Comparison of ENCODE assay signal across 18 mouse cellular contexts in genomic region chr14:36748130-36748883, GRCm38 (mm10).
A peak's percentile ranks its signal among the peaks of the same experiment; 100 is the strongest.
DNase-seq lines count a peak whose midpoint lies in the region; ATAC-seq and TF ChIP-seq lines count a peak whose summit lies in the region.
"Had no signal": no experiment of that assay in that cellular context is flagged by ENCODE, and none has a peak within 500 bp of the region (broad histone marks: within the 10 kb centered on the region; RNA-seq: fewer than 3 reads in every experiment).

No protein-coding gene starts in this region.

- H3K4me3 ChIP-seq in forebrain, embryonic 13.5 days, result no peak overlapping the region
- no peak overlapping the region for H3K4me3 ChIP-seq in forebrain, embryonic 10.5 days
- no peak overlapping the region for H3K4me3 ChIP-seq in lung, postnatal 0 days (ENCODE audit: low read depth, low read length)
- H3K4me3 ChIP-seq: embryonic facial prominence, embryonic 15.5 days; limb, embryonic 15.5 days; myocyte had no signal

- H3K4me2 ChIP-seq in forebrain, embryonic 13.5 days, result no peak overlapping the region
- no peak overlapping the region for H3K4me2 ChIP-seq in lung, postnatal 0 days (replicated peaks; ENCODE audit: low read depth, low read length)
- H3K4me2 ChIP-seq: embryonic facial prominence, embryonic 15.5 days; limb, embryonic 15.5 days; midbrain, embryonic 11.5 days had no signal

- 80% methylated on average over 6 of the region's 6 CpGs for WGBS in forebrain, embryonic 13.5 days
- 93% methylated on average over 6 of the region's 6 CpGs for WGBS in forebrain, embryonic 10.5 days
- WGBS in lung, postnatal 0 days, result 69% methylated on average over 6 of the region's 6 CpGs

- no peaks in the 10 kb centered on the region for H3K36me3 ChIP-seq in forebrain, embryonic 13.5 days (ENCODE audit: poor library complexity, severe bottlenecking)
- H3K36me3 ChIP-seq in forebrain, embryonic 10.5 days (replicated peaks), result no peaks in the 10 kb centered on the region
- no peaks in the 10 kb centered on the region for H3K36me3 ChIP-seq in lung, postnatal 0 days (ENCODE audit: insufficient read depth, low read length)
- H3K36me3 ChIP-seq: embryonic facial prominence, embryonic 15.5 days; limb, embryonic 15.5 days had no signal

- H3K27ac ChIP-seq in forebrain, embryonic 13.5 days, result no peak overlapping the region
- no peak overlapping the region for H3K27ac ChIP-seq in forebrain, embryonic 10.5 days
- no peak overlapping the region for H3K27ac ChIP-seq in lung, postnatal 0 days (ENCODE audit: low read length)
- H3K27ac ChIP-seq: embryonic facial prominence, embryonic 15.5 days; limb, embryonic 15.5 days had no signal

- peak; percentile 83 for ATAC-seq in forebrain, embryonic 13.5 days
- ATAC-seq in lung, postnatal 0 days, result no peak
- ATAC-seq: intestine, embryonic 16.5 days had no signal

- no peaks in the 10 kb centered on the region for H3K4me1 ChIP-seq in forebrain, embryonic 13.5 days
- no peaks in the 10 kb centered on the region for H3K4me1 ChIP-seq in forebrain, embryonic 10.5 days
- H3K4me1 ChIP-seq in lung, postnatal 0 days (ENCODE audit: insufficient read depth, low read depth, low read length), result no peaks in the 10 kb centered on the region
- H3K4me1 ChIP-seq: embryonic facial prominence, embryonic 15.5 days; limb, embryonic 15.5 days had no signal

- no peak for TF ChIP-seq EP300 in lung, postnatal 0 days (IDR thresholded peaks at IDR 0.05)

- no peaks in the 10 kb centered on the region for H3K27me3 ChIP-seq in forebrain, embryonic 13.5 days
- no peaks in the 10 kb centered on the region for H3K27me3 ChIP-seq in forebrain, embryonic 10.5 days (ENCODE audit: poor library complexity, severe bottlenecking)
- H3K27me3 ChIP-seq in lung, postnatal 0 days (replicated peaks; ENCODE audit: insufficient read depth, low read length), result no peaks in the 10 kb centered on the region
- H3K27me3 ChIP-seq: embryonic facial prominence, embryonic 15.5 days; limb, embryonic 15.5 days had no signal

- 0 out of 2 replicates have a peak, but pooled peaks cover 5% of the 10 kb centered on the region for H3K9me3 ChIP-seq in forebrain, embryonic 13.5 days (replicated peaks)
- H3K9me3 ChIP-seq in forebrain, embryonic 10.5 days, result no peaks in the 10 kb centered on the region
- H3K9me3 ChIP-seq in lung, postnatal 0 days (ENCODE audit: low read length), result no peaks in the 10 kb centered on the region
- H3K9me3 ChIP-seq: embryonic facial prominence, embryonic 15.5 days; limb, embryonic 15.5 days had no signal

- DNase-seq in forebrain, embryonic 10.5 days (ENCODE audit: extremely low spot score, low spot score), result no peak
- DNase-seq in frontal cortex, postnatal 36 days (ENCODE audit: low spot score in 2 of 2), result peak; percentile 28 to 31
- DNase-seq in left cerebral cortex, adult 9 months (ENCODE audit: low spot score in 2 of 2), result peak; percentile 7 to 25
- peak; percentile 10 to 14 for DNase-seq in right cerebral cortex, postnatal 36 days (ENCODE audit: low spot score in 2 of 2)
- no peak for DNase-seq in liver
- no peak for DNase-seq in lung, postnatal 0 days (ENCODE audit: low spot score)
- no peak for DNase-seq in gastrocnemius, adult 18-20 months (ENCODE audit: low spot score)
- DNase-seq: adrenal gland, postnatal 25 days; B cell, adult 2 months; gastrocnemius, postnatal 10 days; heart, postnatal 4 days; kidney, postnatal 36 days had no signal

- H3K9ac ChIP-seq in forebrain, embryonic 13.5 days, result no peak overlapping the region
- no peak overlapping the region for H3K9ac ChIP-seq in lung, postnatal 0 days (replicated peaks; ENCODE audit: low read depth)
- H3K9ac ChIP-seq: embryonic facial prominence, embryonic 15.5 days; limb, embryonic 15.5 days had no signal

- no peak for TF ChIP-seq CTCF in lung, postnatal 0 days (IDR thresholded peaks at IDR 0.05)

Comparison
In these comparisons a context has a peak if more than half of its experiments do, and no peak if none do; other contexts are left out.
1. DNase-seq: peak in frontal cortex, postnatal 36 days (2 of 2), left cerebral cortex, adult 9 months (2 of 2) and right cerebral cortex, postnatal 36 days (2 of 2); none in forebrain, embryonic 10.5 days (single experiment), liver (single experiment), lung, postnatal 0 days (single experiment) and gastrocnemius, adult 18-20 months (single experiment).